Mouse (Mus musculus) stomach, embryonic 16.5 days (tissue): ENCODE measurements around the gene Golga4. TPM values are rescaled to one million over a fixed set of nuclear protein-coding genes. Genes with fewer than 3 reads are reported as not detected.
A peak's percentile ranks its signal among the peaks of the same experiment; 100 is the strongest.

Source experiments
- ATAC-seq: fragments of 200-750 bp; cut with Nextera tagmentation; 2 replicates; pipeline ENCODE4 v1.8.0; 2017; ENCODE audit warnings: moderate number of reproducible peaks, moderate TSS enrichment; ENCODE audit not compliant: insufficient read depth, low FRiP score
- H3K27ac ChIP-seq: fragments of 300-500 bp; sonication (generic); 2 replicates; pipeline ENCODE4 v1.5.1; 2014; ENCODE audit warnings: low read length
- H3K27me3 ChIP-seq: fragments of 300-500 bp; sonication (generic); 2 replicates; pipeline ENCODE4 v1.6.1; 2014; ENCODE audit warnings: low read length, control low read depth, mixed read lengths; ENCODE audit not compliant: control insufficient read depth, insufficient read depth
- H3K36me3 ChIP-seq: fragments of 300-500 bp; sonication (generic); 2 replicates; pipeline ENCODE4 v1.6.1; 2014; ENCODE audit warnings: low read length; ENCODE audit not compliant: control insufficient read depth, insufficient read depth
- H3K4me1 ChIP-seq: fragments of 300-500 bp; sonication (generic); 2 replicates; pipeline ENCODE4 v1.6.1; 2014; ENCODE audit warnings: low read length, control low read depth, mixed read lengths; ENCODE audit not compliant: control insufficient read depth, insufficient read depth
- H3K4me2 ChIP-seq: fragments of 300-500 bp; sonication (generic); 2 replicates; pipeline ENCODE4 v1.6.1; 2014; ENCODE audit warnings: low read depth, low read length, mixed read lengths
- H3K4me3 ChIP-seq: fragments of 300-500 bp; sonication (generic); replicated peaks from 2 replicates; pipeline ENCODE4 v1.5.1; 2014; ENCODE audit warnings: mild to moderate bottlenecking, low read length
- H3K9ac ChIP-seq: fragments of 300-500 bp; sonication (generic); 2 replicates; pipeline ENCODE4 v1.6.1; 2014; ENCODE audit warnings: low read length
- H3K9me3 ChIP-seq: fragments of 300-500 bp; sonication (generic); replicated peaks from 2 replicates; pipeline ENCODE4 v1.6.1; 2016; ENCODE audit warnings: low read length, control low read depth; ENCODE audit not compliant: control insufficient read depth
- WGBS: fragments of 180-500 bp; shearing (Covaris S2); extraction: QIAGEN DNeasy Blood & Tissue Kit; methylation state at CpG from one replicate; pipeline ENCODE4 v1.1.7; 2014; 5-methylcytosine and 5-hydroxymethylcytosine counted together
- polyA plus RNA-seq: library from polyadenylated mRNA; unstranded; fragments of >200 nt; fragmentation: Nextera tagmentation; extraction: Ambion mirVana; gene quantifications from 2 replicates; pipeline ENCODE4 v1.2.1, GENCODE M21; 2015

The Golga4 gene
- polyA plus RNA-seq, 1 experiment from 2014 or later, result 50.6 TPM

DNA sequence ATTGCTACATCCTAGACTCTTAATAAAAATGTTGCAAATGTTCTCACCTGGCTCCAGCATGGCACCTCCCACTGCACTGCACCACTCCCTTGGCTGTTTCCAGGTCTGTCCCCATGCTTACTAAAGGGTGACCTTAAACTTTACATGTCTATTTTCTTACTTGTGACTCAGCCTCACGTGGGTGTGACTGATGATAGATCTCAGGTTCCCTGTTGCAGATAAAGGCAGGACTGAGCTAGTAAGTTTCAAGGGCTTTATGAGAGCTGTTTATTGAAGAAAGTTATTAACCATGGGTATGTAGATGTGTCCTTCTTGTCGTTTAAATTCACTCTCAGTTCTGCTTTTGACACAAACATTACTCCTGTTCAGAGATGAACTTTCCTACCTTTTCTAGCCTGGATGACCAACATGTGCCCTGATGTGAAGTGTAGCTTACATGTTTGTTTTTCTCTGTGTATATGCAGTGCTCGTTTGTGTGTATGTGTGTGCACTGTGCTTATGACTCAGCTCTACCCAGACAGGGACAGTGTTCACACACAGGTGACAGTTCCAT lies 6.7 kb downstream of the Golga4 start:
- Histone ChIP-seq H3K27me3 (no peaks in the 10 kb centered on the region), H3K36me3 (peaks cover 11% of the 10 kb centered on the region; the same call in 1 of the 2 replicates), H3K27ac (peak overlapping the region; percentile 60), H3K9me3 (no peaks in the 10 kb centered on the region), H3K4me3 (no peak overlapping the region), H3K9ac (no peak overlapping the region), H3K4me2 (no peak overlapping the region), H3K4me1 (peaks cover 19% of the 10 kb centered on the region)
- WGBS, result 48% methylated on average over 3 of the region's 3 CpGs
- ATAC-seq, result peak; percentile 91

DNA sequence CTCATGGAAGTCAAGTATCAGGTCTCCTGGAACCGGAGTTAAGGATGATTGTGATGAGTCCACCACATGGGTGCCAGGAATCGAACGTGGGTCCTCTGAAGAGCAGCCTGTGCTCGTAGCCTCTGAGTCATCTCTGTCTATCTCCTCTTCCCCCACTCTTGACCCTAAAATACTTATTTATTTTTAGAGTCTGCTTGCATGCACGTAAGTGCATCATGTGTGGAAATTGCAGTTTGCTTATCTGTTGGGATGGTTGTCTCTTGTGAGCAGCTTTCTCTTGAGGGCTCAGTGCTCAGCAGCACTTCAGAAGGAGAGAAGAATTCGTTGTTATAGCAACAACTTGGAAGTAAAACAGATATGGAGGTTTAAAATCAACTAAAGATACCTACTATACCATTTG lies 9.4 kb downstream of the Golga4 start:
- Histone ChIP-seq H3K9ac (no peak overlapping the region), H3K4me2 (no peak overlapping the region), H3K4me3 (no peak overlapping the region), H3K9me3 (no peaks in the 10 kb centered on the region), H3K36me3 (peaks cover 11% of the 10 kb centered on the region; the same call in 1 of the 2 replicates), H3K27me3 (no peaks in the 10 kb centered on the region), H3K27ac (no peak overlapping the region), H3K4me1 (peaks cover 18% of the 10 kb centered on the region)
- no peak for ATAC-seq
- WGBS, result 84% methylated on average over 6 of the region's 6 CpGs

DNA sequence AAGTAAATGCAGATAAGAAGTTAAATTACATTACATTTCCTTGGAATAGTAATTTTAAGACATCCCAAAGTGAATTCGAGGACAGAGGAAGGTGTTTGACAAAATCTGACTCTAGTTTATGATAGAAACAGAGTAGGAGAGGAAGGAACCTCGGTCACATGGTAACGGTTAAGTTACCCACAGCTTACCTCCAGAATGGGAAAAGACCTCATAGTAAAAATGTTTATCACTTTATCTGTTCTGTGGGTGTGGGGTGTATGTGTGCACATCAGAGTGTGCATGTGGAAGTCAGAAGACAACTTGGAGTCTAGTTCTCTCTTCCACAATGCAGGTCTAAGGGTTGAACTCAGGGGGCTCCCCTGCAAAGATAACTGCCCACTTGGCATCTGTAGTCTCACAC lies 10.1 kb downstream of the Golga4 start:
- Histone ChIP-seq H3K9ac (no peak overlapping the region), H3K4me3 (no peak overlapping the region), H3K27ac (no peak overlapping the region), H3K4me1 (peaks cover 18% of the 10 kb centered on the region), H3K4me2 (no peak overlapping the region), H3K9me3 (no peaks in the 10 kb centered on the region), H3K27me3 (no peaks in the 10 kb centered on the region), H3K36me3 (peaks cover 11% of the 10 kb centered on the region; the same call in 1 of the 2 replicates)
- ATAC-seq, result no peak
- 87% methylated on average over 3 of the region's 3 CpGs for WGBS

DNA sequence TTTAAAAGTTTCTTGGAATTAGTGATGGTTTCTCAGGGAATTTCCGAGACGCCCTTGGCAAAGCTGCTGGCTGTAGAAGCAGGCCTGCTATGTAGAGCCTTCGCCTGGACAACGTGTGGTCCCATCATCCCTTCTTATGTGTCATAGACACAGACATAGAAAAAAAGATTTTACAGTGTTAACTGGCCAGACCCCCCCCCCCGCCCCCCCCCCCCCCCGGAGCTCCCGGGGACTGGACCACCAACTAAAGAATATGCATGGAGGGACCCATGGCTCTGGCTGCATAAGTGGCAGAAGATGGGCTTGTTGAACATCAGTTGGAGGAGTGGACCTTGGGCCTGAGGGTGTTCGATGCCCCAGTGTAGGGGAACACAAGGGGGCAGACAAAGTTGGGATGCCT lies 11.6 kb downstream of the Golga4 start:
- no peak for ATAC-seq
- Histone ChIP-seq H3K9me3 (no peaks in the 10 kb centered on the region), H3K27ac (no peak overlapping the region), H3K36me3 (peaks cover 11% of the 10 kb centered on the region; the same call in 1 of the 2 replicates), H3K4me1 (peaks cover 12% of the 10 kb centered on the region), H3K9ac (no peak overlapping the region), H3K4me2 (no peak overlapping the region), H3K4me3 (no peak overlapping the region), H3K27me3 (no peaks in the 10 kb centered on the region)
- WGBS, result 76% methylated on average over 6 of the region's 8 CpGs

GRCm38 (mm10) chr9:118519101-118519500 lies 13.0 kb downstream of the Golga4 start:
- Histone ChIP-seq H3K27me3 (no peaks in the 10 kb centered on the region), H3K36me3 (peaks cover 11% of the 10 kb centered on the region; the same call in 1 of the 2 replicates), H3K9me3 (no peaks in the 10 kb centered on the region), H3K9ac (no peak overlapping the region), H3K4me3 (no peak overlapping the region), H3K4me1 (peaks cover 12% of the 10 kb centered on the region), H3K4me2 (no peak overlapping the region), H3K27ac (no peak overlapping the region)
- WGBS, result 68% methylated on average over 8 of the region's 8 CpGs
- no peak for ATAC-seq

DNA sequence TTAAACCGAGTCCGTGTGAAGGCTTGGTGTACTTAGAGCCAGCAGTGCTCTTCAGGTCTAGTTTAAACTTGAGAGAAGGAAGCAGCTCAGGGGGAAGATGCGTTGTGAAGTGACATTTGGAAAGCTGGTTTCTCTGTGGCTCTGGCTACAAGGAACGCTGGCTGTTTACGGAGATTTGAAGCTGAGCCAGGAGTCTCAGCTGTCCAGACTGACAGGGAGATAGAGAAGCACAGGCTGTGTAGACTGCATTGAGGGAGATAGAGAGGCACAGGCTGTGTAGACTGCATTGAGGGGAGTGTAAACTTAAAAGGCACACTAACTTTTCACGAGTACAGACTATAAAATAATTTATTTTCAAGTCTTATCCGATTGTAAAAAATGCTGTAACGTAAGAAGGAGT lies 13.9 kb downstream of the Golga4 start:
- no peak overlapping the region for H3K27ac ChIP-seq
- 32% methylated on average over 8 of the region's 8 CpGs for WGBS
- no peaks in the 10 kb centered on the region for H3K27me3 ChIP-seq
- peaks cover 5% of the 10 kb centered on the region for H3K36me3 ChIP-seq
- H3K4me2 ChIP-seq, result no peak overlapping the region
- H3K9me3 ChIP-seq, result no peaks in the 10 kb centered on the region
- no peak overlapping the region for H3K4me3 ChIP-seq
- peaks cover 12% of the 10 kb centered on the region for H3K4me1 ChIP-seq
- no peak for ATAC-seq
- H3K9ac ChIP-seq, result no peak overlapping the region

DNA sequence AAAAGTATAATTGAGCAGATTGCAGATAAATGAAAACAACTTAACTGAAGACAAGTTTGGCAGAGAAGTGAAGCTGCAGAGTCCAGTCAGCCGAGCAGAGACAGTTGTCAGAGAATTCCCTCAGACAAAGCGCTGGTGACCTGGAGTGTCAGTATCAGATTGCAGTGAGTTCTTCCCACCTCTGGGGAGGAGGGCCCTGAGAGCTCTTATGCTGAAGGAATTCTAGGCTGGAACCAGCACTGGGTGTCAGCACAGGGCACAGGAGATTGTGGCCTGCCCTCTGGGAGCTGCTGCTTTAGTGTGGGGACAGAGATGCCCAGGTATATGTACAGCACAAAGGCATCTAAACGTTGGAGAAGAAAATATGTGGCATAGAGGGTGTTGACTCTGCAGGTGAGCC lies 14.8 kb downstream of the Golga4 start:
- Histone ChIP-seq H3K4me3 (no peak overlapping the region), H3K9ac (no peak overlapping the region), H3K27me3 (no peaks in the 10 kb centered on the region), H3K27ac (no peak overlapping the region), H3K36me3 (no peaks in the 10 kb centered on the region; the same call in 1 of the 2 replicates), H3K4me1 (peaks cover 12% of the 10 kb centered on the region), H3K4me2 (no peak overlapping the region), H3K9me3 (no peaks in the 10 kb centered on the region)
- ATAC-seq, result no peak
- WGBS, result 25% methylated on average over 3 of the region's 3 CpGs

DNA sequence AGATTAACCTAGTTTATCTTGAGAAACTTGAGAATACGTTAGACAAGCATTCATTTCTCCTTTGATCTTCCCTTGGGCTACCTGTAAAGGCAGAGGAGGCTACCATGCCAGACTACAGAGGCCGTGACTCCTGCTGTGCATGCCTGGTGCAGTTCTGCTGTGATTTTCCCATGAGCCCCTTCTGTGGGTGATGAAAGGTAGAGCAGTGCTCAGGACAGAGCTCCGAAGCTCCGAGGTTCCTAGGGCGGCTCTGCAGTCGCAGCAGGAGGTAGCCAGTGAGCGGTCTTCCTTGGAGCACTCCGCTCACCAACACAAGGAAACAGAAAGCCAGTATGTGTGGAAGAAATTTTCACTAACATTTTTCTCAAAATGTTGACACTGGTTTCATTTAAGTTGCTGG lies 15.6 kb downstream of the Golga4 start:
- Histone ChIP-seq H3K9me3 (no peaks in the 10 kb centered on the region), H3K36me3 (no peaks in the 10 kb centered on the region; the same call in 1 of the 2 replicates), H3K4me3 (no peak overlapping the region), H3K4me2 (no peak overlapping the region), H3K4me1 (peaks cover 12% of the 10 kb centered on the region), H3K9ac (no peak overlapping the region), H3K27ac (no peak overlapping the region), H3K27me3 (no peaks in the 10 kb centered on the region)
- WGBS, result 85% methylated on average over 8 of the region's 8 CpGs
- ATAC-seq, result no peak

GRCm38 (mm10) chr9:118523738-118524137 lies 17.7 kb downstream of the Golga4 start:
- Histone ChIP-seq H3K9ac (no peak overlapping the region), H3K4me2 (no peak overlapping the region), H3K9me3 (no peaks in the 10 kb centered on the region), H3K4me3 (no peak overlapping the region), H3K27me3 (no peaks in the 10 kb centered on the region), H3K36me3 (peaks cover 9% of the 10 kb centered on the region; the same call in 1 of the 2 replicates), H3K27ac (no peak overlapping the region), H3K4me1 (peaks cover 10% of the 10 kb centered on the region)
- ATAC-seq, result no peak
- whole genome bisulfite sequencing, result 88% methylated on average over 11 of the region's 11 CpGs
